Mouse (Mus musculus): ENCODE data around the gene Hmox2.
"Not testable (repeated sequence)": the region's sequence is repeated elsewhere in the genome, so short reads cannot be mapped to it uniquely, and the experiment has no call there.

Hmox2 gene

GRCm38 (mm10) chr16:4725780-4726527 is at the start of gene Hmox2:
Gene Hmox2 (plus strand): TSS chr16:4726361.
- DNase-seq (ENCODE audit: low read depth, low spot score) = peak; percentile 89

- DNase-seq (ENCODE audit: low read depth, low spot score) = no peak
These were observed 49.3 kb upstream of the Hmox2 start for GRCm38 (mm10) chr16:4676836-4677235.

- no peak for DNase-seq (ENCODE audit: low read depth, low spot score)
These were observed 48.1 kb upstream of the Hmox2 start for GRCm38 (mm10) chr16:4678080-4678479.

- DNase-seq (ENCODE audit: low read depth, low spot score) = peak; percentile 88
These were observed 46.8 kb upstream of the Hmox2 start, which contains the start of gene Coro7 for GRCm38 (mm10) chr16:4679121-4680018. Gene Coro7 (minus strand): TSS chr16:4679777.

- not testable (repeated sequence) for DNase-seq (ENCODE audit: low read depth, low spot score)
These were observed 45.2 kb upstream of the Hmox2 start for GRCm38 (mm10) chr16:4680922-4681455.

- DNase-seq (ENCODE audit: low read depth, low spot score) = no peak
These were observed 43.5 kb upstream of the Hmox2 start for GRCm38 (mm10) chr16:4682628-4683179.

GRCm38 (mm10) chr16:4683193-4683580 is 43.0 kb upstream of the Hmox2 start:
- DNase-seq (ENCODE audit: low read depth, low spot score) = no peak

GRCm38 (mm10) chr16:4683581-4684456 is 42.3 kb upstream of the Hmox2 start:
- peak; percentile 92 for DNase-seq (ENCODE audit: low read depth, low spot score)

- DNase-seq (ENCODE audit: low read depth, low spot score) = no peak
These were observed 41.7 kb upstream of the Hmox2 start for GRCm38 (mm10) chr16:4684457-4684791.

- DNase-seq (ENCODE audit: low read depth, low spot score) = not testable (repeated sequence)
These were observed 36.8 kb upstream of the Hmox2 start for GRCm38 (mm10) chr16:4689371-4689770.

GRCm38 (mm10) chr16:4701211-4701610 is 24.9 kb upstream of the Hmox2 start:
- no peak for DNase-seq (ENCODE audit: low read depth, low spot score)

- DNase-seq (ENCODE audit: low read depth, low spot score) = no peak
These were observed 23.5 kb upstream of the Hmox2 start for GRCm38 (mm10) chr16:4702646-4703045.

GRCm38 (mm10) chr16:4705541-4705940 is 20.6 kb upstream of the Hmox2 start:
- no peak for DNase-seq (ENCODE audit: low read depth, low spot score)

GRCm38 (mm10) chr16:4711173-4711572 is 15.0 kb upstream of the Hmox2 start:
- DNase-seq (ENCODE audit: low read depth, low spot score) = no peak

GRCm38 (mm10) chr16:4713861-4714710 is 12.1 kb upstream of the Hmox2 start:
- no peak for DNase-seq (ENCODE audit: low read depth, low spot score)

- DNase-seq (ENCODE audit: low read depth, low spot score) = no peak
These were observed 8.3 kb upstream of the Hmox2 start for GRCm38 (mm10) chr16:4717866-4718265.

GRCm38 (mm10) chr16:4718753-4719518 is 7.2 kb upstream of the Hmox2 start, which contains the start of gene Nmral1:
Gene Nmral1 (minus strand): TSS chr16:4719356.
- DNase-seq (ENCODE audit: low read depth, low spot score) = peak; percentile 71

- no peak for DNase-seq (ENCODE audit: low read depth, low spot score)
These were observed 3.8 kb upstream of the Hmox2 start for GRCm38 (mm10) chr16:4722128-4722914.

- DNase-seq (ENCODE audit: low read depth, low spot score) = no peak
These were observed 3.3 kb upstream of the Hmox2 start for GRCm38 (mm10) chr16:4722915-4723209.

Data from embryo, embryonic 11.5 days (tissue).